Mouse (Mus musculus): ENCODE data around the gene Mapk14.

- no peak for TF ChIP-seq CTCF (IDR thresholded peaks at IDR 0.05; ENCODE audit: insufficient read depth, low read depth, low read length)
- no peak for TF ChIP-seq POLR2A (IDR thresholded peaks at IDR 0.05; ENCODE audit: insufficient read depth, low read depth, low read length)
Measured at GRCm38 (mm10) chr17:28714006-28714405, 22.9 kb downstream of the Mapk14 start.
